Mouse (Mus musculus) midbrain, embryonic 10.5 days (tissue): ENCODE data around the gene Avil. TPM values are rescaled to one million over a fixed set of nuclear protein-coding genes. Genes with fewer than 3 reads are reported as not detected.

Experiments
- DNase-seq: peaks from one replicate; pipeline ENCODE4 v3.0.0-alpha.2; 2017; ENCODE audit warnings: low spot score
- H3K27ac ChIP-seq: fragments of 300-500 bp; sonication (generic); replicated peaks from 2 replicates; pipeline ENCODE4 v1.5.1; 2016; ENCODE audit warnings: mild to moderate bottlenecking
- H3K27me3 ChIP-seq: fragments of 300-500 bp; sonication (generic); 2 replicates; pipeline ENCODE4 v1.6.1; 2016; ENCODE audit warnings: low read depth, mild to moderate bottlenecking; ENCODE audit not compliant: poor library complexity, severe bottlenecking
- H3K36me3 ChIP-seq: fragments of 300-500 bp; sonication (generic); 2 replicates; pipeline ENCODE4 v1.6.1; 2016; ENCODE audit warnings: mild to moderate bottlenecking, moderate library complexity
- H3K4me1 ChIP-seq: fragments of 300-500 bp; sonication (generic); 2 replicates; pipeline ENCODE4 v1.6.1; 2016
- H3K4me3 ChIP-seq: fragments of 300-500 bp; sonication (generic); 2 replicates; pipeline ENCODE4 v1.5.1; 2016; ENCODE audit warnings: mild to moderate bottlenecking, moderate library complexity
- H3K9me3 ChIP-seq: fragments of 300-500 bp; sonication (generic); replicated peaks from 2 replicates; pipeline ENCODE4 v1.6.1; 2016; ENCODE audit warnings: mild to moderate bottlenecking
- WGBS: fragments of 180-500 bp; shearing (Covaris S2); methylation state at CpG from one replicate; pipeline ENCODE4 v1.1.7; 2016; 5-methylcytosine and 5-hydroxymethylcytosine counted together
- polyA plus RNA-seq: library from polyadenylated mRNA; unstranded; fragments of >200 nt; fragmentation: Nextera tagmentation; extraction: Ambion mirVana; gene quantifications from 2 replicates; pipeline ENCODE4 v1.2.1, GENCODE M21; 2016

Avil gene
- polyA plus RNA-seq, 1 experiment from 2014 or later = 0.36 TPM

DNA sequence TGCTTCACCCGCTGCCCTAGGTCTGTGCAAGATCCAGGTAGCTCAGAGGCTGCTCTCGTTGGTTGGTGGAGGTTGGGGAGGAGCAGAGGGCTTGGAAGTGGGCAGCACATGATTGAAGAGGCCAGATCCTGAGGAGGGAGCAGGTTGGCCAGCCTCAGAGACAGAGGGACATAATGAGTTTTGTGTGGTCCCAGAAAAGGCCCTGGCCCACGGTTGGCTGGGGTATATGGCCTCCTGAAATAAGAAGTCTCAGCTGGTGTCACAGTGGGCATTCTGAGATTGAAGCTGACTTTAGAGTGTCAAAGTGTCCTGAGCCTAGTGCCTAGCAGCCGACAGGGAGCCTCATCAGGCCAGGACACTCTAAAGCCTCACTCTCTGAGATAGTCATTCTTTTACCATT, 15.4 kb upstream of the Avil start:
- peak overlapping the region; percentile 50; the same call in 1 of the 2 replicates for H3K27ac ChIP-seq
- peaks cover 86% of the 10 kb centered on the region for H3K4me1 ChIP-seq
- peaks cover 9% of the 10 kb centered on the region for H3K36me3 ChIP-seq
- H3K4me3 ChIP-seq = no peak overlapping the region
- H3K27me3 ChIP-seq = no peaks in the 10 kb centered on the region
- WGBS = 85% methylated on average over 4 of the region's 4 CpGs
- H3K9me3 ChIP-seq = no peaks in the 10 kb centered on the region
- DNase-seq = no peak

DNA sequence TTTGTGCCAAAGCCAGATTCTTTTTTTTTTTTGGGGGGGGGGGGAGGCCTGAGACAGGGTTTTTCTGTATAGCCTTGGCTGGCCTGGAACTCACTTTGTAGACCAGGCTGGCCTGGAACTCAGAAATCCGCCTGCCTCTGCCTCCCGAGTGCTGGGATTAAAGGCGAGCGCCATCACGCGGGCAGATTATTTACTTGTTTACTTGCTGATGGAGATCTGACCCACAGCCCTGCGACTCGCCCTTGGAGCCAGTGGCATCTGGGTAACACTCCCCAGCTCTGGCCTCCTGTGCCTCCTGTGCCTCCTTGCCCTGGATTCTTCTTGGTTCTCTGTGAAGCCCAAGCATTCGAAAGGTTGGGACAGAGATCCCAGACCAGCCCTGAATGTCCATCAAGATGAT, 14.9 kb upstream of the Avil start:
- peaks cover 86% of the 10 kb centered on the region for H3K4me1 ChIP-seq
- WGBS = 95% methylated on average over 9 of the region's 9 CpGs
- no peaks in the 10 kb centered on the region for H3K9me3 ChIP-seq
- H3K27me3 ChIP-seq = no peaks in the 10 kb centered on the region
- H3K4me3 ChIP-seq = no peak overlapping the region
- no peak for DNase-seq
- H3K27ac ChIP-seq = no peak overlapping the region; the same call in 1 of the 2 replicates
- H3K36me3 ChIP-seq = peaks cover 9% of the 10 kb centered on the region

DNA sequence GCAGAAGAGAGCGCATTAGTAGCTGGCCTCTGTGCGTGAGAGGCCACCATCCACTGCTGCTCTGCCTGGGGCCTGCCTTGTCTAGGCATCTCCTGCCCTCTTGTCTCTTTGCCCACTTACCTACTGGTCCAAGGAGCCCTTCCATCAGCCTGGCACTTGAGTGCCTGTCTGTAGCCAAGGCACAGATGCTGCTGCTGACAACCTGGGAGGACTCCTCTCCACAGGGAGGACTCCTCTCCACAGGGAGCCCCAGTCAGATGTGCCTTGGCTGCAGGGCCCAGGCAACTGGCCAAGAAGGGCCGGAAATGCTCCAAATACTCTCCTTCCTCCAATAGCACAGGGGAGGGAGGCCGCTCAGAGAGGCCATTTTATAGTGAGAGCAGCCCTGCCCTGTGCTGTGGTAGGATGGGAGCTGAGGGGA, 14.0 kb upstream of the Avil start:
- Histone ChIP-seq H3K4me3 (no peak overlapping the region), H3K36me3 (peaks cover 15% of the 10 kb centered on the region)
- 64% methylated on average over 4 of the region's 4 CpGs for WGBS

GRCm38 (mm10) chr10:126987183-126988118, 13.1 kb upstream of the Avil start:
- H3K27ac ChIP-seq = 0 out of 2 replicates have a peak overlapping the region, but pooled peaks have one; percentile 33
- peaks cover 73% of the 10 kb centered on the region for H3K4me1 ChIP-seq
- 0 out of 2 replicates have a peak overlapping the region, but pooled peaks have one; percentile 9 for H3K4me3 ChIP-seq

More for the DNA sequence above, 14.0 kb upstream of the Avil start:
- Histone ChIP-seq H3K4me1 (peaks cover 82% of the 10 kb centered on the region), H3K9me3 (no peaks in the 10 kb centered on the region), H3K27me3 (no peaks in the 10 kb centered on the region), H3K27ac (peak overlapping the region; percentile 42; the same call in 1 of the 2 replicates)
- no peak for DNase-seq

GRCm38 (mm10) chr10:126988513-126989165, 11.9 kb upstream of the Avil start:
- no peaks in the 10 kb centered on the region for H3K27me3 ChIP-seq
- H3K4me3 ChIP-seq = 0 out of 2 replicates have a peak overlapping the region, but pooled peaks have one; percentile 9
- H3K36me3 ChIP-seq = peaks cover 35% of the 10 kb centered on the region
- peaks cover 61% of the 10 kb centered on the region for H3K4me1 ChIP-seq
- H3K9me3 ChIP-seq = no peaks in the 10 kb centered on the region
- WGBS = 78% methylated on average over 5 of the region's 5 CpGs
- no peak for DNase-seq
- peak overlapping the region; percentile 57; the same call in 1 of the 2 replicates for H3K27ac ChIP-seq

More at GRCm38 (mm10) chr10:126987183-126988118, 13.1 kb upstream of the Avil start:
- no peak for DNase-seq
- H3K27me3 ChIP-seq = no peaks in the 10 kb centered on the region
- peaks cover 24% of the 10 kb centered on the region for H3K36me3 ChIP-seq
- WGBS = 63% methylated on average over 8 of the region's 8 CpGs
- H3K9me3 ChIP-seq = no peaks in the 10 kb centered on the region

GRCm38 (mm10) chr10:126990313-126991056, 10.0 kb upstream of the Avil start:
- Histone ChIP-seq H3K27me3 (no peaks in the 10 kb centered on the region), H3K9me3 (no peaks in the 10 kb centered on the region), H3K4me1 (peaks cover 44% of the 10 kb centered on the region), H3K27ac (no peak overlapping the region), H3K36me3 (peaks cover 54% of the 10 kb centered on the region), H3K4me3 (no peak overlapping the region)
- 70% methylated on average over 7 of the region's 7 CpGs for WGBS
- peak; percentile 87 for DNase-seq

DNA sequence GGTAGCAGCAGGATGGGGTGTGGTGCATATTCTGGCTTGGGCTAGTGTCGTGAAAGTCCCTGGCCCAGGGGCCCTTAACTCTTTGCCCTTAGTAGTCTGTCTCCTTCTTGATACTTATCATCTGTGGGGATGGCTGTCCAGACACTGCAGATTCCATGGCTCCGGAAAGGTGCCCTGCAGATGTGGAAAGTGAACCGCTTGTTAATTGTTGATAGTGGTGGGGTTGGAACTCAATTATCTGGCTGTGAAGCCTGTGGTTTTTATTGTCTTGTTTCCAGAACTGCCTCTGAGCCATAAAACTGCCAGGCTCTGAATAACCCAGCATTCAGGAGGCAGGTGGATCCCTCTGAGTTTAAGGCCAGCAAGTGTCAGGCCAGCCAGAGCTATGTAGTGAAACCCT, 8.8 kb upstream of the Avil start:
- WGBS = 87% methylated on average over 3 of the region's 3 CpGs
- H3K36me3 ChIP-seq = peaks cover 59% of the 10 kb centered on the region
- H3K9me3 ChIP-seq = no peaks in the 10 kb centered on the region
- no peak overlapping the region for H3K27ac ChIP-seq
- DNase-seq = no peak
- no peak overlapping the region for H3K4me3 ChIP-seq
- H3K4me1 ChIP-seq = peaks cover 36% of the 10 kb centered on the region
- no peaks in the 10 kb centered on the region for H3K27me3 ChIP-seq

DNA sequence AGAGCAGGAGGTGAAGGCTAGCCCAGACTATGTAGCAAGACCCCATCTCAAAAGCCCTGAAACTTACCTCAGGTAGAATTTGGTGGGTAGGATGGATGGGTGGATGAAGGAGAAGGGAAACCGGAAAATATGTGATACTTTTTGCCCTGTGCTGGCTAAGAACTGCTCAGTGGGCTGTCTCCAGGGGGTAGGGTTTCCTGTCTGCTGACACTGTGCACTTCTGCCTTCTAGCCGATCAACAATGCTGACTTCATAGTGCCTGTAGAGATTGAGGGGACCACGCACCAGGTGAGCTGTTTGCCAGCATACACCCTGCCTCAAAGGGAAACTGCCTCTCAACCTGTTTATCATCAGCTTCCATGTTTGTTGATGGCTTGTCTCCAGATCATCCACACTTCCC, 6.9 kb upstream of the Avil start:
- WGBS = 96% methylated on average over 3 of the region's 3 CpGs
- Histone ChIP-seq H3K4me3 (no peak overlapping the region), H3K27ac (no peak overlapping the region), H3K4me1 (peaks cover 16% of the 10 kb centered on the region), H3K9me3 (no peaks in the 10 kb centered on the region), H3K36me3 (peaks cover 70% of the 10 kb centered on the region), H3K27me3 (no peaks in the 10 kb centered on the region)
- no peak for DNase-seq

DNA sequence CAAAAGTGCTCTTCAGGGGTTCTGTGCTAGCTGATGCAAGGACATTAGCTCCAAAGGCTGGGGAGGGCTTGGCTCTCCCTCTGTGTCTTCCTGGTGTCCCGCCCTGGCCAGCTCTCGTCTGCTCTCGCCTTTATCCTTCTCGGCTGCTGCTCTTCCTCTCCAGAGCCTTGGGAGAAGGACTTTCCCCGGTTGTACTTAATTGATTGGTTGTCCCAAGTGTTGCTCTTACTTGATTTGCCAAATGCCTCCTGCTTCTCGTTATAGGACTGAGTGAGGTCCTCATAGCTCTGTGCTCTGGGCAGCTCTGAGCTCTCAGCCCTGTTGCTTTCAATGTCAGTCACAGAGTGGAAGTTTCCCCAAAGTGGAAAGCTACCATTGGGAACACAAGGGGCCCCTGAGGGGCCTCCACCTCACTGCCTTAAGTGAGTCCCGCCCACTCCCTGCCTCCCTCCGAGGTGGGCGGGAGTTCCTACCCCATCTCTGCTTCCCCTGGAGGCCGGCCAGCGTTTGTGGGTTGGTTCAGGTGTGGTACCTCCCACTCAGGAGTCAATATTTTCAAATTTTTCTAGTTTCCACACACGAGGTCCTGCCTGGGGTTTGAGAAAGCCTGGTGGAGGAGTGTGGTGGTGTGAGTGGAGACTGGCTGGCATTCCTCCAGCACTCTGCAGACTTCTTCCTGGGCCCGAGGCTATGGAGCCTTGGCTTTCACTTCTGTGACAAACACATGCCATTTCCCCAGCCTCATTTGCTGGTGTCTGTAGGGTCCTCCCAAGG, 3.0 kb upstream of the Avil start:
- no peaks in the 10 kb centered on the region for H3K4me1 ChIP-seq
- WGBS = 84% methylated on average over 13 of the region's 13 CpGs
- no peak overlapping the region for H3K4me3 ChIP-seq
- H3K9me3 ChIP-seq = no peaks in the 10 kb centered on the region
- no peak overlapping the region for H3K27ac ChIP-seq
- no peaks in the 10 kb centered on the region for H3K27me3 ChIP-seq
- no peak for DNase-seq
- peaks cover 68% of the 10 kb centered on the region for H3K36me3 ChIP-seq

- Histone ChIP-seq H3K27ac (no peak overlapping the region), H3K4me1 (no peaks in the 10 kb centered on the region)
- WGBS = 87% methylated on average over 9 of the region's 9 CpGs
Measured at GRCm38 (mm10) chr10:127001297-127001696, 788 bp downstream of the Avil start.

DNA sequence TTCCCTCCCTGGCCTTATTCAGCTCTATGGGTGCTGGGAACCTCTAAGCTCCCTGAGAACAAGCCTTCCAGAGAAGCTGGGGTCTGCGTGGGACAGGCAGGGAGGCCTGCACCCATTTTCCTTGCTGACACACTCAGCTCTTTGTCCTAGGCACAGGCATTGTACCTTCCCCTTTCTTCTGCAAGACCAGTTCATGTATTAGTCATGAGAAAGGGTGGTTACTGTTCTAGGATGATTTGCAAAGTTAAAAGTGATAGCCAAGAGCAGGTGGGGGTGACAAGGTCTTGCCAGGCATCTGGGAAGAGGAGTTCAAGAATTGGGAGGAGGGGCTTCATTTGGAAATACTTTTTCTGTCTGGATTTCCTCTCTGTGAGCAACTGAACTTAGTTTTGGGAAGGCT, 1.5 kb downstream of the Avil start:
- H3K9me3 ChIP-seq = no peaks in the 10 kb centered on the region
- DNase-seq = no peak
- no peak overlapping the region for H3K4me3 ChIP-seq
- H3K27me3 ChIP-seq = no peaks in the 10 kb centered on the region
- no peaks in the 10 kb centered on the region for H3K4me1 ChIP-seq
- H3K36me3 ChIP-seq = peaks cover 29% of the 10 kb centered on the region
- 83% methylated on average over 1 of the region's 1 CpGs for WGBS
- H3K27ac ChIP-seq = no peak overlapping the region

More at GRCm38 (mm10) chr10:127001297-127001696, 788 bp downstream of the Avil start:
- no peaks in the 10 kb centered on the region for H3K27me3 ChIP-seq
- H3K36me3 ChIP-seq = peaks cover 31% of the 10 kb centered on the region
- no peaks in the 10 kb centered on the region for H3K9me3 ChIP-seq
- H3K4me3 ChIP-seq = no peak overlapping the region
- DNase-seq = no peak

GRCm38 (mm10) chr10:127002765-127003164, 2.3 kb downstream of the Avil start:
- no peaks in the 10 kb centered on the region for H3K9me3 ChIP-seq
- no peaks in the 10 kb centered on the region for H3K27me3 ChIP-seq
- no peak overlapping the region for H3K4me3 ChIP-seq
- 0 out of 2 replicates have a peak, but pooled peaks cover 1% of the 10 kb centered on the region for H3K4me1 ChIP-seq
- H3K27ac ChIP-seq = no peak overlapping the region
- H3K36me3 ChIP-seq = peaks cover 22% of the 10 kb centered on the region
- WGBS = 92% methylated on average over 5 of the region's 5 CpGs
- no peak for DNase-seq
